Mouse (Mus musculus): Measurements from ENCODE around the gene Uck2. TPM values are rescaled to one million over a fixed set of nuclear protein-coding genes. Genes with fewer than 3 reads are reported as not detected.
A peak's percentile ranks its signal among the peaks of the same experiment; 100 is the strongest.

The Uck2 gene
- polyA plus RNA-seq, 1 experiment, result 255 TPM

GRCm38 (mm10) chr1:167288665-167289538 is 3.8 kb upstream of the Uck2 start:
- peak overlapping the region; percentile 92 for H3K27ac ChIP-seq (ENCODE audit: insufficient read depth, low read length)
- peaks cover 6% of the 10 kb centered on the region for H3K4me1 ChIP-seq (ENCODE audit: control insufficient read depth, insufficient read depth, low read length)
- TF ChIP-seq POLR2A (IDR thresholded peaks at IDR 0.05; ENCODE audit: insufficient read depth, low read length) (no peak), EP300 (IDR thresholded peaks at IDR 0.05; ENCODE audit: insufficient read depth, low read depth, low read length) (no peak), CTCF (IDR thresholded peaks at IDR 0.05; ENCODE audit: low read depth, low read length) (no peak)

DNA sequence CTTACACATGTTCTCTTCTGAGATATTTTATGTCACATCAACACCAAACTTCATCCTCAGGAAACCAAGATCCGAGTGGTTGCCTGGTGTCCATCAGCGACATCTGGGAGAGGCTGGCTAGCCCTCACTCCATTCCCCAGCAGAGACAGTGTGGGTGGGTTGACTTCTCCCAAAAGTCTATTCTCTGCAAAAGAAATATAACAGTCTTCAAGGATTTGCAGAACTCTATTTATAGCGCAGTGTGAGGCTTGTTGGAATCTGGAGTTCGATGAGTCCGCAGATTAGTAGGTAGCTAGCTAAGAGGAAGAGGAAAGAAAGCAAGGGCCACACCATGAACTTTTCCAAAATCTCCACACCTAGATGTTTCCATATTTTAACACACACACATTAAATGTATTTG is 2.0 kb upstream of the Uck2 start:
- H3K4me3 ChIP-seq (ENCODE audit: low read depth, low read length), result no peak overlapping the region
- H3K9ac ChIP-seq (ENCODE audit: low read depth, poor library complexity, severe bottlenecking), result no peak overlapping the region
- H3K27me3 ChIP-seq (ENCODE audit: control insufficient read depth, insufficient read depth, low read length, poor library complexity, severe bottlenecking), result no peaks in the 10 kb centered on the region
- TF ChIP-seq CTCF (IDR thresholded peaks at IDR 0.05; ENCODE audit: low read depth, low read length) (no peak), EP300 (IDR thresholded peaks at IDR 0.05; ENCODE audit: insufficient read depth, low read depth, low read length) (no peak), POLR2A (IDR thresholded peaks at IDR 0.05; ENCODE audit: insufficient read depth, low read length) (no peak)
- no peaks in the 10 kb centered on the region for H3K36me3 ChIP-seq (ENCODE audit: control insufficient read depth, insufficient read depth, low read length, poor library complexity, severe bottlenecking)
- no peak overlapping the region for H3K27ac ChIP-seq (ENCODE audit: insufficient read depth, low read length)
- H3K4me1 ChIP-seq (ENCODE audit: control insufficient read depth, insufficient read depth, low read length), result peaks cover 6% of the 10 kb centered on the region
- no peaks in the 10 kb centered on the region for H3K9me3 ChIP-seq (replicated peaks; ENCODE audit: control insufficient read depth, insufficient read depth, low read length, poor library complexity, severe bottlenecking)

More at GRCm38 (mm10) chr1:167288665-167289538, 3.8 kb upstream of the Uck2 start:
- no peaks in the 10 kb centered on the region for H3K36me3 ChIP-seq (ENCODE audit: control insufficient read depth, insufficient read depth, low read length, poor library complexity, severe bottlenecking)
- no peak overlapping the region for H3K9ac ChIP-seq (ENCODE audit: low read depth, poor library complexity, severe bottlenecking)
- no peak overlapping the region for H3K4me3 ChIP-seq (ENCODE audit: low read depth, low read length)
- no peaks in the 10 kb centered on the region for H3K27me3 ChIP-seq (ENCODE audit: control insufficient read depth, insufficient read depth, low read length, poor library complexity, severe bottlenecking)
- H3K9me3 ChIP-seq (replicated peaks; ENCODE audit: control insufficient read depth, insufficient read depth, low read length, poor library complexity, severe bottlenecking), result no peaks in the 10 kb centered on the region

DNA sequence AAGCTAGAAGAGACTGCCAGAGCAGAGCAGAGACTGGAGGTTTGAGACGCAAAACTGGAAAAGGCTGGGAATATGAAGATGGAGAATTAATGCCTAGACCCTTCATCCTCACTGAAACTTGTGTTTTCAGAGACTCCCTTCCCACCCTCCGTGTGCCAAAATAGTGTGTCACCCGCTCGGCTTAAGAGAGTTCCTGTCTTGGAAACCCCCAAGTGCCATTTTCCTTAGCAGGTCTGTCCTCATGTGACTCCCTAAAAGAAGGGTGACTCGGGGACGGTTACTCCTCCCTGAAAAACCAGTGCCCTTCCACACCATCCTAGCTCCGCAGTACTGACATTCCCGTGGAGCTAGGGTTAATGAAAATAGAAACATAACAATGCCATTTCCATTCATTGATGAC is 236 bp upstream of the Uck2 start:
- H3K36me3 ChIP-seq (ENCODE audit: control insufficient read depth, insufficient read depth, low read length, poor library complexity, severe bottlenecking), result no peaks in the 10 kb centered on the region
- peaks cover 12% of the 10 kb centered on the region for H3K4me1 ChIP-seq (ENCODE audit: control insufficient read depth, insufficient read depth, low read length)
- TF ChIP-seq POLR2A (IDR thresholded peaks at IDR 0.05; ENCODE audit: insufficient read depth, low read length) (no peak), CTCF (IDR thresholded peaks at IDR 0.05; ENCODE audit: low read depth, low read length) (no peak), EP300 (IDR thresholded peaks at IDR 0.05; ENCODE audit: insufficient read depth, low read depth, low read length) (no peak)
- no peak overlapping the region for H3K9ac ChIP-seq (ENCODE audit: low read depth, poor library complexity, severe bottlenecking)
- H3K27me3 ChIP-seq (ENCODE audit: control insufficient read depth, insufficient read depth, low read length, poor library complexity, severe bottlenecking), result no peaks in the 10 kb centered on the region
- H3K9me3 ChIP-seq (replicated peaks; ENCODE audit: control insufficient read depth, insufficient read depth, low read length, poor library complexity, severe bottlenecking), result no peaks in the 10 kb centered on the region
- H3K27ac ChIP-seq (ENCODE audit: insufficient read depth, low read length), result no peak overlapping the region
- peak overlapping the region; percentile 45 for H3K4me3 ChIP-seq (ENCODE audit: low read depth, low read length)

DNA sequence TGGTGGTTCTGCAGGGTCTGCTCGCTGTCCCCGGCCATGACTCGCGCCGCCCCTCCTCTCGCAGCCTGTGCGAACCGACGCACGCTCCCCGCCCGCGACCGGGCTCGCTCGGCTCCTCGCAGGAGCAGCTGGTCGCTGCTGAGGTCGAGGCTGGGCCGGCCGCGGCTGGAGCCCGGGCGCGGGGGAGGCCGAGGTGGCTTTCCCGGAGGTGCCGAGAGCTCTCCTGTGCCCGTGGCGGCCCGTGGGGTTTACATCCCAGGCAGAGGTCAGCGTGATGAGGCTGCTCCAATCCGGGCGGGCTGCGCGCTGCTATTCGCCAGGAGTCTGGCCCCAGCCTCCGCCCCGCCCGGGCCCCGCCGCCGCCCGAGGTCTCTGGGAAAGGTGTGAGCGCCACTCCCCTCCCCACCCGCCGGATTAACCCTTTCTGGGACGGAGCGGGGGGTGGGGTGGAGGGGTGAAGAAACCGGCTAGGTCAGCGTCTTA is 242 bp downstream of the Uck2 start:
- Histone ChIP-seq H3K4me1 (ENCODE audit: control insufficient read depth, insufficient read depth, low read length) (peaks cover 12% of the 10 kb centered on the region), H3K9ac (ENCODE audit: low read depth, poor library complexity, severe bottlenecking) (peak overlapping the region; percentile 99), H3K27me3 (ENCODE audit: control insufficient read depth, insufficient read depth, low read length, poor library complexity, severe bottlenecking) (no peaks in the 10 kb centered on the region)

GRCm38 (mm10) chr1:167284258-167284836 is 773 bp downstream of the Uck2 start:
- H3K4me1 ChIP-seq (ENCODE audit: control insufficient read depth, insufficient read depth, low read length), result peaks cover 12% of the 10 kb centered on the region
- H3K4me3 ChIP-seq (ENCODE audit: low read depth, low read length), result peak overlapping the region; percentile 88
- peak overlapping the region; percentile 99 for H3K9ac ChIP-seq (ENCODE audit: low read depth, poor library complexity, severe bottlenecking)
- no peaks in the 10 kb centered on the region for H3K9me3 ChIP-seq (replicated peaks; ENCODE audit: control insufficient read depth, insufficient read depth, low read length, poor library complexity, severe bottlenecking)
- no peaks in the 10 kb centered on the region for H3K27me3 ChIP-seq (ENCODE audit: control insufficient read depth, insufficient read depth, low read length, poor library complexity, severe bottlenecking)
- H3K36me3 ChIP-seq (ENCODE audit: control insufficient read depth, insufficient read depth, low read length, poor library complexity, severe bottlenecking), result no peaks in the 10 kb centered on the region
- TF ChIP-seq POLR2A (IDR thresholded peaks at IDR 0.05; ENCODE audit: insufficient read depth, low read length), result no peak
- TF ChIP-seq CTCF (IDR thresholded peaks at IDR 0.05; ENCODE audit: low read depth, low read length), result no peak
- no peak for TF ChIP-seq EP300 (IDR thresholded peaks at IDR 0.05; ENCODE audit: insufficient read depth, low read depth, low read length)
- H3K27ac ChIP-seq (ENCODE audit: insufficient read depth, low read length), result peak overlapping the region; percentile 68

More for the DNA sequence above, 242 bp downstream of the Uck2 start:
- Histone ChIP-seq H3K36me3 (ENCODE audit: control insufficient read depth, insufficient read depth, low read length, poor library complexity, severe bottlenecking) (no peaks in the 10 kb centered on the region), H3K9me3 (replicated peaks; ENCODE audit: control insufficient read depth, insufficient read depth, low read length, poor library complexity, severe bottlenecking) (no peaks in the 10 kb centered on the region), H3K4me3 (ENCODE audit: low read depth, low read length) (peak overlapping the region; percentile 88), H3K27ac (ENCODE audit: insufficient read depth, low read length) (peak overlapping the region; percentile 68)
- no peak for TF ChIP-seq EP300 (IDR thresholded peaks at IDR 0.05; ENCODE audit: insufficient read depth, low read depth, low read length)
- no peak for TF ChIP-seq CTCF (IDR thresholded peaks at IDR 0.05; ENCODE audit: low read depth, low read length)
- TF ChIP-seq POLR2A (IDR thresholded peaks at IDR 0.05; ENCODE audit: insufficient read depth, low read length), result no peak
